Mouse (Mus musculus): Measurements from ENCODE around the gene Slc25a21. TPM values are rescaled to one million over a fixed set of nuclear protein-coding genes. Genes with fewer than 3 reads are reported as not detected.

Gene Slc25a21
- total RNA-seq, 2 experiments from 2014 or later, result 0.22 to 0.37 TPM

DNA sequence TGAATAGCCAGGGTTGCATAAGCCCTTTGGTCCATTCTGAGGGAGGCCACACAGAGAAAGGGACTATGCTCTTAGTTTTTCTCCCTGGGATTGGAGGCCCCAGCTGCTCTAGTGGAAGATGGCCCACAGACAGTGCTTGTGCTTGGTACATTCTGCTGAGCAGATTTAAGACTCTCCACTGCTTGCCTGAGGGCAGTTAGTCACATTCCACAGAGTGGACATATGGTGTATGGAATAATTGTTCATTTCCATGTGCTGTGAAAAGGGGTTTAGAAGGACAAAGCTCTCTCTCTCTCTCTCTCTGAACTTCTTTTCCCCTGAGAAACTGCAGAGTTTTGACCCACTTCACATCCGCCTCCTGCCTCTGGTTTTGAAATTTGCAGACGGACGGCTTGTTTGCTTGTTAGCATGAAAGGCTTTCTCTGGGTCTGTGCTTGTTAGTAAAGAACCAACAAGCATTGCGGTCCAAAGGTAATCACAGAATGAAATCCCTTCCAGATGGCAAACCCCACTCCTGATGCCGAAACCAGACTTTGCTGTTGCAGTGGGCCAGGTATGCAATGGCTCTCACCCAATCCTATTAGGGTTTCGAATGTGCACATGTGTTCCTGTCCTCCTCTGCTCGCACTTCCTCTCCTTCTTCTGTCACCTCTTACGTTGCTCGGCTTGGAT, 527.7 kb downstream of the Slc25a21 start:
- intact Hi-C loops (cut with DNase I), result no loop called here
- DNase-seq, result no peak

Other genes starting within 250 kb of the Slc25a21 start
- gene Prps1l3, start 32.9 kb upstream of the Slc25a21 start, total RNA-seq (2021), result 10 to 100 TPM; 18.2 to 18.4 TPM
- 1 to 10 TPM; 5.0 to 6.1 TPM for gene Mipol1, start 33.0 kb upstream of the Slc25a21 start, total RNA-seq (2021)